Mouse (Mus musculus) embryonic facial prominence, embryonic 13.5 days (tissue): ENCODE measurements around the gene Rnf114. TPM values are rescaled to one million over a fixed set of nuclear protein-coding genes. Genes with fewer than 3 reads are reported as not detected.
A peak's percentile ranks its signal among the peaks of the same experiment; 100 is the strongest.

Experiments used
- ATAC-seq: fragments of 200-750 bp; cut with Nextera tagmentation; 2 replicates; pipeline ENCODE4 v1.8.0; 2017; ENCODE audit warnings: low read depth; ENCODE audit not compliant: insufficient number of reproducible peaks, insufficient read depth, low FRiP score, low TSS enrichment
- H3K27ac ChIP-seq: fragments of 300-500 bp; sonication (generic); 2 replicates; pipeline ENCODE4 v1.5.1; 2015; ENCODE audit warnings: moderate library complexity, mild to moderate bottlenecking, inconsistent platforms
- H3K27me3 ChIP-seq: fragments of 300-500 bp; sonication (generic); 2 replicates; pipeline ENCODE4 v1.6.1; 2015; ENCODE audit warnings: mild to moderate bottlenecking, inconsistent platforms
- H3K36me3 ChIP-seq: fragments of 300-500 bp; sonication (generic); 2 replicates; pipeline ENCODE4 v1.6.1; 2015; ENCODE audit warnings: mild to moderate bottlenecking, inconsistent platforms
- H3K4me1 ChIP-seq: fragments of 300-500 bp; sonication (generic); 2 replicates; pipeline ENCODE4 v1.6.1; 2015; ENCODE audit warnings: inconsistent platforms
- H3K4me2 ChIP-seq: fragments of 300-500 bp; sonication (generic); 2 replicates; pipeline ENCODE4 v1.6.1; 2015; ENCODE audit warnings: moderate library complexity, mild to moderate bottlenecking, inconsistent platforms
- H3K4me3 ChIP-seq: fragments of 300-500 bp; sonication (generic); 2 replicates; pipeline ENCODE4 v1.5.1; 2015; ENCODE audit warnings: mild to moderate bottlenecking, inconsistent platforms
- H3K9ac ChIP-seq: fragments of 300-500 bp; sonication (generic); 2 replicates; pipeline ENCODE4 v1.6.1; 2015; ENCODE audit warnings: mild to moderate bottlenecking, inconsistent platforms
- H3K9me3 ChIP-seq: fragments of 300-500 bp; sonication (generic); 2 replicates; pipeline ENCODE4 v1.6.1; 2016; ENCODE audit warnings: inconsistent platforms
- WGBS: fragments of 180-500 bp; shearing (Covaris S2); methylation state at CpG from one replicate; pipeline ENCODE4 v1.1.7; 2015; ENCODE audit warnings: mixed read lengths; 5-methylcytosine and 5-hydroxymethylcytosine counted together
- polyA plus RNA-seq: library from polyadenylated mRNA; unstranded; fragments of >200 nt; fragmentation: Nextera tagmentation; extraction: Ambion mirVana; gene quantifications from 2 replicates; pipeline ENCODE4 v1.2.1, GENCODE M21; 2015

The Rnf114 gene
- polyA plus RNA-seq, 1 experiment from 2014 or later = 88.4 TPM

DNA sequence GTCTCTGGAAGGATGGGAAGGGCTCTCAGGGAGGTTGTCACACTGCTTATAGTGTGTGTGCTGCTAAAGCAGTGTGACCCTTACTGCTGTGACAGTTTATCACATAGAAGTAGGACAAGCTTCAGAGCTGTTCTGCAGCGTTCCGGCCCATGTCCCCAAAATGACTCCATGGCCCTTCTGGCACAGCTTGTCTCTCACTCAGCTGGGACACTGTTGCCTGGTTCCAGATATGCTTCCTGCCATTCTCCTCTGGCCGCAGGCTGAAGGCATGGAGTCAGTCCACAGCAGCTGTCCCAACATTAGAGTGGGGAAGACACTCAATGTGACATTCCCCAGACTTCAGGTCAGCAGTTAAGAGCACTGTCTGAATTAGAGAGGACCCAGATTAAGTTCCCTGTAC is 33.9 kb upstream of the Rnf114 start:
- WGBS = 97% methylated on average over 3 of the region's 3 CpGs
- H3K27ac ChIP-seq = no peak overlapping the region
- ATAC-seq = no peak
- H3K9me3 ChIP-seq = no peaks in the 10 kb centered on the region
- H3K4me3 ChIP-seq = no peak overlapping the region
- no peaks in the 10 kb centered on the region for H3K4me1 ChIP-seq
- H3K4me2 ChIP-seq = no peak overlapping the region
- no peaks in the 10 kb centered on the region for H3K27me3 ChIP-seq
- H3K36me3 ChIP-seq = peaks cover 83% of the 10 kb centered on the region
- no peak overlapping the region for H3K9ac ChIP-seq

GRCm38 (mm10) chr2:167459071-167459865 is 33.2 kb upstream of the Rnf114 start:
- WGBS = 92% methylated on average over 6 of the region's 6 CpGs
- H3K27ac ChIP-seq = no peak overlapping the region
- H3K9ac ChIP-seq = no peak overlapping the region
- no peaks in the 10 kb centered on the region for H3K9me3 ChIP-seq
- no peak for ATAC-seq
- no peaks in the 10 kb centered on the region for H3K4me1 ChIP-seq
- no peaks in the 10 kb centered on the region for H3K27me3 ChIP-seq
- H3K4me3 ChIP-seq = no peak overlapping the region
- no peak overlapping the region for H3K4me2 ChIP-seq
- peaks cover 77% of the 10 kb centered on the region for H3K36me3 ChIP-seq

DNA sequence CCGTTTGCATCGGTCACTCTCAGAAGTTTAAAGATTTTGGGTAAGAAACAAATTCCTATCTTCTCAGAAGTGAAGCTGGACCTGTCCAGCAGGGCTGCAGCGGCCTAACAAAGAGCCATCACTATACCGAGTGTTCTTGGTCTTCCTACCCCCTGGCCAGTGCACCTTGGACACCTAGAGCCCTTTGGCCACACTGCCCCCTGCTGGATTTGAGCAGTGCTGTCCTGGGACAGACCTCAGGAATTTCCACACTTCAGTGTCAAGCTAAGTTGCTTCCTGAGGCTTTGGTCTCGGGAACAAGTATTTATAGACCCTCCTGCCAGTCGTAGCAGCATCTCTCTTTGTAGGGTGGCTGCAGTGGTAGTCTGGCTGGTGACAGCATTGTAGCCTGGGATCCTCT is 29.5 kb upstream of the Rnf114 start:
- Histone ChIP-seq H3K9ac (no peak overlapping the region), H3K4me2 (no peak overlapping the region), H3K27ac (no peak overlapping the region), H3K4me3 (no peak overlapping the region), H3K36me3 (peaks cover 75% of the 10 kb centered on the region), H3K4me1 (no peaks in the 10 kb centered on the region), H3K9me3 (no peaks in the 10 kb centered on the region), H3K27me3 (no peaks in the 10 kb centered on the region)
- no peak for ATAC-seq
- 64% methylated on average over 6 of the region's 6 CpGs for WGBS

- Histone ChIP-seq H3K27me3 (no peaks in the 10 kb centered on the region), H3K9me3 (no peaks in the 10 kb centered on the region), H3K9ac (no peak overlapping the region), H3K4me3 (no peak overlapping the region), H3K27ac (no peak overlapping the region), H3K4me2 (no peak overlapping the region), H3K36me3 (peaks cover 74% of the 10 kb centered on the region), H3K4me1 (no peaks in the 10 kb centered on the region)
- no peak for ATAC-seq
- whole genome bisulfite sequencing = 85% methylated on average over 5 of the region's 5 CpGs
Observed at GRCm38 (mm10) chr2:167463802-167464201, 28.6 kb upstream of the Rnf114 start.

DNA sequence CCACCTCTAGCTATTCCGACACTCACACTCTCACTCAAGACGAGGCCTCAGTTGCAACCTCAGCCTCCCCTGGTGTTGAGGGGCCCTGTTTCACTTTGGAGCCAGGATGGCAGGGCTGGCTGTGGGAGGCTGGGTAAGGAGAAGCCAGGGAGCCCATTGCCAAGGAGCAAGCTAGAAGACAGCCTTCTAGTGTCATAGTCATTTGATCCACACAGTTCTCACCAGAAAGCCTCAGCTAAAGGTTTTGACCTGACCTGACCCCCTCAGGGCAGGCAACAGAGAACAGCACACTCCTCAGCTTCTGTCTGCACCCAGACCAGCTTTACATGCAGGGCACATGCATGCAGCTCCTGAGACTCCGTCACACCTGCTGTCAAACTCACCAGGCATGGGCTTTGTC is 26.5 kb upstream of the Rnf114 start:
- ATAC-seq = no peak
- H3K27me3 ChIP-seq = no peaks in the 10 kb centered on the region
- no peak overlapping the region for H3K27ac ChIP-seq
- H3K9me3 ChIP-seq = no peaks in the 10 kb centered on the region
- no peaks in the 10 kb centered on the region for H3K4me1 ChIP-seq
- no peak overlapping the region for H3K4me3 ChIP-seq
- 87% methylated on average over 3 of the region's 3 CpGs for WGBS
- no peak overlapping the region for H3K4me2 ChIP-seq
- peaks cover 72% of the 10 kb centered on the region for H3K36me3 ChIP-seq
- H3K9ac ChIP-seq = no peak overlapping the region

DNA sequence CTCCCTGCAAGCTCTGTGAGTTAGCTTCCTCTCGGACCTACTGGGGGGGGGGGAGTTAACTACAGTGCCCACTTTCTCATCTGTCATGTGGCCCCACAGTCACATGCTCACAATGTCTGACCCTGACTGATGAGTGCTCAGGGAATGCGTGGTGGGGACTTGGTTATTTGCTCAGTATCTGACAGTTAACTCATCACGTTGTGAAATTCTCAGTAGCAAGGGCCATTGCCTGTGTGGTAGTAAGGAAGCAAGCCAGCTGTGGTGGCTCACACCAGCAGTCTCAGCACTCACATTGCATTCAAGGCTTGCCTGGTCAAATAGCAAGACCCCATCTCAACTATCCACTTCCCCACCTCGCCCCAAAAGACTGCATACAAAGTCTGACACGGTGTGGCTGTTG is 25.2 kb upstream of the Rnf114 start:
- Histone ChIP-seq H3K27ac (no peak overlapping the region), H3K36me3 (peaks cover 72% of the 10 kb centered on the region), H3K9me3 (no peaks in the 10 kb centered on the region), H3K4me1 (no peaks in the 10 kb centered on the region), H3K9ac (no peak overlapping the region), H3K4me2 (no peak overlapping the region), H3K27me3 (no peaks in the 10 kb centered on the region), H3K4me3 (no peak overlapping the region)
- no peak for ATAC-seq
- WGBS = 84% methylated on average over 5 of the region's 5 CpGs

GRCm38 (mm10) chr2:167468444-167468843 is 24.0 kb upstream of the Rnf114 start:
- H3K9ac ChIP-seq = no peak overlapping the region
- 72% methylated on average over 6 of the region's 6 CpGs for WGBS
- H3K4me2 ChIP-seq = no peak overlapping the region
- H3K27me3 ChIP-seq = no peaks in the 10 kb centered on the region
- peaks cover 82% of the 10 kb centered on the region for H3K36me3 ChIP-seq
- ATAC-seq = no peak
- no peak overlapping the region for H3K4me3 ChIP-seq
- no peaks in the 10 kb centered on the region for H3K4me1 ChIP-seq
- no peak overlapping the region for H3K27ac ChIP-seq
- H3K9me3 ChIP-seq = no peaks in the 10 kb centered on the region

- no peak overlapping the region for H3K9ac ChIP-seq
Observed at GRCm38 (mm10) chr2:167470611-167471010, 21.8 kb upstream of the Rnf114 start.

GRCm38 (mm10) chr2:167471585-167471984 is 20.9 kb upstream of the Rnf114 start:
- H3K27me3 ChIP-seq = no peaks in the 10 kb centered on the region
- no peak overlapping the region for H3K4me2 ChIP-seq
- peaks cover 84% of the 10 kb centered on the region for H3K36me3 ChIP-seq
- H3K4me3 ChIP-seq = no peak overlapping the region
- H3K27ac ChIP-seq = no peak overlapping the region
- no peak overlapping the region for H3K9ac ChIP-seq
- no peak for ATAC-seq
- H3K4me1 ChIP-seq = peaks cover 11% of the 10 kb centered on the region
- H3K9me3 ChIP-seq = no peaks in the 10 kb centered on the region
- WGBS = 87% methylated on average over 6 of the region's 6 CpGs

More at GRCm38 (mm10) chr2:167470611-167471010, 21.8 kb upstream of the Rnf114 start:
- no peaks in the 10 kb centered on the region for H3K9me3 ChIP-seq
- no peak overlapping the region for H3K4me2 ChIP-seq
- no peak overlapping the region for H3K4me3 ChIP-seq
- 84% methylated on average over 3 of the region's 3 CpGs for WGBS
- ATAC-seq = no peak
- H3K27me3 ChIP-seq = no peaks in the 10 kb centered on the region
- H3K36me3 ChIP-seq = peaks cover 88% of the 10 kb centered on the region
- H3K4me1 ChIP-seq = peaks cover 1% of the 10 kb centered on the region; the same call in 1 of the 2 replicates
- H3K27ac ChIP-seq = no peak overlapping the region

- no peak overlapping the region for H3K9ac ChIP-seq
- no peak overlapping the region for H3K4me3 ChIP-seq
- H3K9me3 ChIP-seq = no peaks in the 10 kb centered on the region
- H3K27ac ChIP-seq = no peak overlapping the region
- H3K36me3 ChIP-seq = peaks cover 70% of the 10 kb centered on the region
- 87% methylated on average over 6 of the region's 6 CpGs for WGBS
- H3K4me1 ChIP-seq = peaks cover 16% of the 10 kb centered on the region
- no peaks in the 10 kb centered on the region for H3K27me3 ChIP-seq
- no peak overlapping the region for H3K4me2 ChIP-seq
- ATAC-seq = no peak
Observed at GRCm38 (mm10) chr2:167474218-167474617, 18.2 kb upstream of the Rnf114 start.

DNA sequence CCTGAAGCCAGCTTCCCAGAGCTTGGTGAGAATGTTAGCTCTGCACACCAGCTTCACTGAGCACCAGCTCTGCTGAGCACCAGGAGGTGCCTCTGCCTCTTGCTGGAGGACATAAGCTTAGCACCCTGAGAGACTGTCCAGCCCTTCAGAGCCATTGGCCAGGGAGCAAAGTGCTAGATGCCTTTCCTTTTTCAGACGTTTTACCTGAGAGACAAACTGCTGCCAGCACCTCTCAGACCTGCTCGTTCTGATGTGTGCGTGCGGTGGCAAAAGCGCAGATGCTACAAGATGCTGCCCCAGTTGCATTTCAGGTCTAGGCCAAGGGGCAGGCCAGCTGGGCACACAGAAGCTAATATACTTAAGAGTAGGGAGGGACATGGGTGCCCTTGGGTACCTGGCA is 16.8 kb upstream of the Rnf114 start:
- no peak overlapping the region for H3K4me2 ChIP-seq
- no peaks in the 10 kb centered on the region for H3K27me3 ChIP-seq
- H3K9me3 ChIP-seq = no peaks in the 10 kb centered on the region
- ATAC-seq = no peak
- WGBS = 82% methylated on average over 5 of the region's 5 CpGs
- no peak overlapping the region for H3K4me3 ChIP-seq
- peaks cover 60% of the 10 kb centered on the region for H3K36me3 ChIP-seq
- peaks cover 16% of the 10 kb centered on the region for H3K4me1 ChIP-seq
- H3K27ac ChIP-seq = peak overlapping the region; percentile 72
- H3K9ac ChIP-seq = no peak overlapping the region

DNA sequence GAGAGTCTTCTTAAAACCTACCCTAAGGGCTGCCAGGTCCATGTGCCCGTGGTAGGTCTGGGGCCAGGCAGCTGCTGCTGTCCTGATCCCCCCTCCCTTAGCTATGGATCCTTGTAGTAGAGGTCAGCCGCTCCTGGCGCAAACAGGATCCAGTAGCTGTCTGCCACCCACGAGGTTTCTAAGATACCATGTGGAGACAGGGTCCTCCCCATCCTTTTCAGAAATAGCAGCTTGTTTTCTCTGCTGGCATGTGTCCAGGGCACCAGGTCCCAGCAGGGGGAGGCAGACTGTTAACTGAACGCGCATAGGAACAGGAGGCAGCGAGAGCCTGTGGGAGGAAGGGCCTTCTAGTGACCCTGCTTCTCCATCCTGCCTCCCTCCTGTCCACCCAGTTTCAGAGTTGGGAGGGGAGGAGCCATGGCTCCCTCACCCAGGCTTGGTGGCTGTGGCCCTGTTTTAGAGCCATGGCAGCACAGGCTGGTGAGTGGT is 16.2 kb upstream of the Rnf114 start:
- Histone ChIP-seq H3K27ac (peak overlapping the region; percentile 72), H3K9ac (peak overlapping the region; percentile 55; the same call in 1 of the 2 replicates)
- 0 out of 2 replicates have a peak, but pooled peaks have one; percentile 21 for ATAC-seq

More for the DNA sequence above, 16.2 kb upstream of the Rnf114 start:
- no peaks in the 10 kb centered on the region for H3K27me3 ChIP-seq
- H3K36me3 ChIP-seq = peaks cover 55% of the 10 kb centered on the region
- H3K4me2 ChIP-seq = no peak overlapping the region
- no peaks in the 10 kb centered on the region for H3K9me3 ChIP-seq
- WGBS = 27% methylated on average over 7 of the region's 7 CpGs
- peaks cover 16% of the 10 kb centered on the region for H3K4me1 ChIP-seq
- H3K4me3 ChIP-seq = no peak overlapping the region
